Comparison of ENCODE assay signal across 1 mouse cellular context in the genomic region with DNA sequence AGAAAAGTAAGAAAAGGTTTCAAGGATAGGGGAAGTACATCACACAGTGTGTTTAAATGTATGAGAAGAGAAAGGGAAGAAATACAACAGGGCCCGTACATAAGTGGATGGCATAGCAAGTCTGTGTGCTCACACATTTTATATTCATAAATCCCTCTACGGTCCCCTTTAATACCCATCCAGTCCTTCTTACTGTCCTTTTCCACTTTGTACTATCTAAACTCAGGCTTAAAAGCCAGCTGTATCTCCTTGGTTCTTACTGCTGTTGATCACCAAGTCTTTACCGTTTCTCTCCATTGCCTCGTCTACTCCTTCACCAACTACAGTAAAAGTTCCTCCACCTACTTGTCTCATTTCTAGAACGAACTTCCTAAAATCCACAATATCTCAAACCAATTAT.
TF ChIP-seq lines count a peak whose summit lies in the region.

No protein-coding gene starts in this region.

TF ChIP-seq in CH12.LX, 34 proteins besides CTCF, POLR2A, EP300 and RAD21 (continued from another document):
- TF ChIP-seq CHD1 (IDR thresholded peaks at IDR 0.05; ENCODE audit: low read depth, low read length) (no peak), IRF4 (IDR thresholded peaks at IDR 0.05; ENCODE audit: low read depth, low read length) (no peak), USF1 (IDR thresholded peaks at IDR 0.05; ENCODE audit: low read depth, low read length) (no peak), POLR2AphosphoS2 (IDR thresholded peaks at IDR 0.05; ENCODE audit: low read depth, low read length) (no peak), RCOR1 (conservative IDR thresholded peaks at IDR 0.05; ENCODE audit: low read depth, low read length) (no peak), MEF2A (IDR thresholded peaks at IDR 0.05; ENCODE audit: borderline replicate concordance, low read depth, low read length) (no peak), TBP (conservative IDR thresholded peaks at IDR 0.05; ENCODE audit: low read depth, low read length) (0 out of 2 replicates have a peak, but pooled peaks have one; percentile 14), KAT2A (IDR thresholded peaks at IDR 0.05; ENCODE audit: insufficient replicate concordance, low read length) (no peak), ZNF384 (IDR thresholded peaks at IDR 0.05; ENCODE audit: low read depth, low read length) (no peak), SMC3 (IDR thresholded peaks at IDR 0.05; ENCODE audit: low read depth, low read length) (no peak), GABPA (IDR thresholded peaks at IDR 0.05; ENCODE audit: insufficient replicate concordance, low read depth, low read length) (no peak), JUN (IDR thresholded peaks at IDR 0.05; ENCODE audit: insufficient read depth, low read depth, low read length) (no peak), ZKSCAN1 (IDR thresholded peaks at IDR 0.05; ENCODE audit: borderline replicate concordance, low read depth, low read length) (no peak), MYC (IDR thresholded peaks at IDR 0.05; ENCODE audit: low read depth, low read length) (no peak), HCFC1 (IDR thresholded peaks at IDR 0.05; ENCODE audit: low read depth, low read length) (no peak), CHD2 (IDR thresholded peaks at IDR 0.05; ENCODE audit: low read length) (no peak), NELFE (IDR thresholded peaks at IDR 0.05; ENCODE audit: low read depth, low read length) (0 out of 2 replicates have a peak, but pooled peaks have one; percentile 46), MAZ (IDR thresholded peaks at IDR 0.05; ENCODE audit: low read depth, low read length) (no peak), E2F4 (IDR thresholded peaks at IDR 0.05; ENCODE audit: insufficient replicate concordance, low read depth, low read length) (0 out of 2 replicates have a peak, but pooled peaks have one; percentile 9), UBTF (IDR thresholded peaks at IDR 0.05; ENCODE audit: low read depth, low read length) (no peak), JUND (conservative IDR thresholded peaks at IDR 0.05; ENCODE audit: low read depth, low read length) (no peak)
